Mouse (Mus musculus) adrenal gland, postnatal 4 days (tissue): Measurements from ENCODE around the gene Cdsn. TPM values are rescaled to one million over a fixed set of nuclear protein-coding genes. Genes with fewer than 3 reads are reported as not detected.
"Not testable (repeated sequence)": the region's sequence is repeated elsewhere in the genome, so short reads cannot be mapped to it uniquely, and the experiment has no call there.

Experiments
- DNase-seq, 2 experiments: peaks; one replicate each; pipeline ENCODE4 v3.0.0; 2021 to 2022; ENCODE audit warnings: low spot score in 2 of 2, mixed read lengths in 2 of 2
- long read RNA-seq, 2 experiments: library from polyadenylated mRNA; stranded (forward); transcript quantifications; one replicate each; pipeline ENCODE4 v2.0.0; 2021
- total RNA-seq, 2 experiments: library from RNA; stranded (reverse); gene quantifications; 2 replicates each; pipeline ENCODE4 v1.2.3; 2021

Cdsn gene
- under 1 TPM; 0.11 to 0.37 TPM for total RNA-seq
- long read RNA-seq, experiment 1: 0 reads
- long read RNA-seq, experiment 2: 0 reads

- no peak for DNase-seq
Measured at GRCm38 (mm10) chr17:35551881-35552414, at the start of gene Cdsn. Gene Cdsn, plus strand, starts transcription at chr17:35552128.

DNA sequence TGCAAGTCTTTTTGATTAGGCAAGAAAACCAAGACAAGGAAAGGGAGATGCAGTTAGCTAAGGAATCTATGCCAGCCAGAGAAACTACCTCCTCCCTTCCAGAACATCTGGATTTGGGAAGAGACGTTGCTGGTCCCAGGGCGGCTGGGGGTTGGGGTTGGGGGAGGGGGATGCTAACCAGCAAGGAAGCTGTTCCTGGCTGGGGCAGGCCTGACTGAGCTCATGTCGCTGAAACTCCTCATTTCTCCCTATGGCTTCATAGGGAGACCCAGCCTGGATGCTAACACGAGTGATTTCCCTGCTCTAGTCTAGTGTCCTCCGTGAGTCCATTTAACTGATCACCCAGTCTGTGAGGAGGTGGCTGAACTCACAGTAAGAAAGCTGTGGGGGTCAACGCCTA, 49.7 kb upstream of the Cdsn start:
- DNase-seq: no peak

- no peak for DNase-seq
Measured at GRCm38 (mm10) chr17:35502762-35503161, 49.2 kb upstream of the Cdsn start.

- DNase-seq: no peak
Measured at GRCm38 (mm10) chr17:35503849-35504248, 48.1 kb upstream of the Cdsn start.

- no peak for DNase-seq
Measured at GRCm38 (mm10) chr17:35504628-35505481, 47.1 kb upstream of the Cdsn start.

DNA sequence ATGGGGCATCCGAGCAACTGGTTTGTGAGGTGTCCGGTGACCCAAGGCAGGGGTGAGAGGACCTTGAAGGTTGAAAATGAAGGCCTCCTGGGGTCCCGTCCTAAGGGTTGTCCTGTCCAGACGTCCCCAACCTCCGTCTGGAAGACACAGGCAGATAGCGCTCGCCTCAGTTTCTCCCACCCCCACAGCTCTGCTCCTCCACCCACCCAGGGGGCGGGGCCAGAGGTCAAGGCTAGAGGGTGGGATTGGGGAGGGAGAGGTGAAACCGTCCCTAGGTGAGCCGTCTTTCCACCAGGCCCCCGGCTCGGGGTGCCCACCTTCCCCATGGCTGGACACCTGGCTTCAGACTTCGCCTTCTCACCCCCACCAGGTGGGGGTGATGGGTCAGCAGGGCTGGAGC, 46.2 kb upstream of the Cdsn start, which contains the start of gene Pou5f1:
Gene Pou5f1, plus strand, starts transcription at position 243 of the 400 bp plus-strand sequence.
- no peak for DNase-seq

DNA sequence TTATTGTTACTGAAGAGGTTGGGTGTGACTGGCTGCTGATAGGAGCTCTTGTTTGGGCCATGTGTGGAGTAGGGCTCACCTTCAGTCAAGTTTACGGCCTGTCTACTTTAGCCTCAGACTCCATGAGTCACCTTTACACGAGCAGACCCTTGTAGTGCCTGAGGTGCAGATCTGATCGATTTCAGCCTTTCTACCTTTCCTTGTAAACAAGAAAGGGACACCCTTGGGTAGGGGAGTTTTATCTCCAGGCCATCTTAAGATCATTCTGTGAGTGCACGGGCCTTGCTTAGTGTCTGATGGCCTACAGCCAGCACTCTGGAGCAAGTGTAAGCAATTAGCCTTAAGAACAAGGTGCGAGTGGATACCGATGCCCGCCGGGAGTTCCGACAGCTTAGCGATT, 45.0 kb upstream of the Cdsn start:
- DNase-seq: no peak

GRCm38 (mm10) chr17:35507556-35508260, 44.2 kb upstream of the Cdsn start:
- no peak for DNase-seq

- DNase-seq: not testable (repeated sequence)
Measured at GRCm38 (mm10) chr17:35508279-35508678, 43.6 kb upstream of the Cdsn start.

DNA sequence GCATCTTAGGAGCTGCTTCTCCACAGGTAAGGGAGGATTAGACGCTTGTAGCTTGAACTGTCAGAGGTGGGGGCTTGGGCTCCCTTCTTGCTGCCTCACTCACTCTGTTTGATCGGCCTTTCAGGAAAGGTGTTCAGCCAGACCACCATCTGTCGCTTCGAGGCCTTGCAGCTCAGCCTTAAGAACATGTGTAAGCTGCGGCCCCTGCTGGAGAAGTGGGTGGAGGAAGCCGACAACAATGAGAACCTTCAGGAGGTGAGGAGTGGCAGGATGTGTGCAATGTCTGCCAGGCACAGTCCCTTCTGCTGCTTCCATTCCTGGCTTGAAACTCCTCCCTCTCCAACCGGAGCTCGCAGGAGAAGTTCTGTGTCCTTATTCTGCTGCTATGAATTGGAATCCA, 42.6 kb upstream of the Cdsn start:
- DNase-seq: no peak

DNA sequence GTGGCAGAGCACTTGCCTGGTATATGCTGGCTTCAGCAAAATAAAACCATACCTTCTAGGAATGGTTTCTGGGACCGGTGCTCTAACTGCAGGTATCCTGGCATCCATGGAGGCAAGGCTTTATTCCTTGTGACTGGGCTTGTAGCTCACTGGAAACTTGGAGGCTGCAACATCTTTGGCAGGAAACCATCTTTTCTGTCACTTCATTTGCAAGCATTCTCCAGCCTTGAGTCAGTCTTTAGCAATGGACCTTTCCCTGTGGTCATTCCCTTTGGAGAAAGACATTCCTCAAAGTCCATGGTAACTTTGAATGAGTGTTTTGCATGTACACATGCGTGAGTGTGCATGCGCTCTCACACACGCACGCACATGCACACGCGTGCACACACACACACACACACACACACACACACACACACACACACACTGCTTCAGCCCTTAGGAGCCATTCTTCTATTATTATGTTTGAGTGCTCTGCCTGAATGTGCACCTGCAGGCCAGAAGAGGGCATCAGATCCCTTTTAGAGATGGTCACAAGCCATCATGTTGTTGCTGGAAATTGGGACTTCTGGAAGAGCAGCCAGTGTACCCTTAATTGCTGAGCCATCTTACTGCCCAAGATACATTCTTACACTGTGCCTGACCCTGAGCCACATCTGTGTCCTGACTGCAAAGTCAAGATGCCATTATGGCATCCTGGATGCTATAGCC, 38.9 kb upstream of the Cdsn start:
- no peak for DNase-seq

GRCm38 (mm10) chr17:35513886-35514285, 38.0 kb upstream of the Cdsn start:
- DNase-seq: peak; percentile 33 to 45

DNA sequence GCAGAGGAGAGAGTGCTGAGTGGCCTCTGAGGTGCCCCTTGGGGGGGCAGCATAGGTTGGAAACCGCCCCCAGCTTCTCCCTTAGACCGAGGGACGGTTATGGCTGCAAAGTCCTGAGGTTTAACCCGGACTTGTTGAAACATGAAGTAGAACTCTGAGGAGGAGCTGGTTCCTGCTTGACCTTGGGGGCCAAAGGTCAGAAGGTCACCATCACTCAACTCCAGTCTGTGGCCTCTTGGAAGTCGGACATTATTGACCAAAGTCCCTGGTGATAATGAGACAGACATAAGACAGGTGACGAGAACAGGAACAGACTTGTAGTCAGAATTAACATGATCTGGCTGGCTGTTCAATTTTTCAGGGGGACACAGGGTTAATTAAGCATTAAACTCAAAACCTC, 37.2 kb upstream of the Cdsn start:
- DNase-seq: no peak

DNA sequence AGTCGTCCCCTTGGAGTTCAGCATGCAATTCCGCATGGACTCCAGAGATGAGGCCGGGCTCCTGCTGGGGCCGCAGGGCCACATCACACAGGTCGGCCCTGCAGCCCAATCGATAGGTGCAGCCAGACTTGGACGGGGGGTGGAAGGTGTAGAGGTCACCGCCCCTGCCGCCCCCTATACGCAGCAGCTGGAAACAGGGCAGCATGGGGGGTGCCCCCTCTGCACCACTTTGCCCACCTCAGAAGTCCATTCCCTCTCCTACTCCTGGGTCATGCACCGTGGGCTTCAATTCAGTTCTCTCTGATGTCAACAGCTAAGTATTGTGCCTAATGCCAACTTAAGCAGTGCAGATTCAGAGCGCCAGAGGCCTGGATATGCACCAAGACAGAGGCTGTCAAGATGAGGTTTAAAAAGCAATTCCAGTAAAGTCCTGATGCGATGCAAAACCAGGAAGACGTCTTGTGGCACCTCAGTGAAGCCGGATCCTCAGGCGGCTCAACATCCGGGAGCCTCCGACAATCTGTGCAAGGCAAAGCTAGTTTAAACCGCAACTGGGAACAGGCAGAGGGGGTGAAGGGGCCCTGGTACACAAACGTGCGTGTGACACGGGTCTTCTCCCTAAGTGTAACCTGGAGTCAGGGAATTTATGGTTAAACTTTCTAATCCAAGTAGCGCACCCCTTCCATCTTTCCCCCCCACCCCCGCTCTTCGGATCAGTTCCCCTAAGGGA, 35.9 kb upstream of the Cdsn start:
- DNase-seq: no peak

DNA sequence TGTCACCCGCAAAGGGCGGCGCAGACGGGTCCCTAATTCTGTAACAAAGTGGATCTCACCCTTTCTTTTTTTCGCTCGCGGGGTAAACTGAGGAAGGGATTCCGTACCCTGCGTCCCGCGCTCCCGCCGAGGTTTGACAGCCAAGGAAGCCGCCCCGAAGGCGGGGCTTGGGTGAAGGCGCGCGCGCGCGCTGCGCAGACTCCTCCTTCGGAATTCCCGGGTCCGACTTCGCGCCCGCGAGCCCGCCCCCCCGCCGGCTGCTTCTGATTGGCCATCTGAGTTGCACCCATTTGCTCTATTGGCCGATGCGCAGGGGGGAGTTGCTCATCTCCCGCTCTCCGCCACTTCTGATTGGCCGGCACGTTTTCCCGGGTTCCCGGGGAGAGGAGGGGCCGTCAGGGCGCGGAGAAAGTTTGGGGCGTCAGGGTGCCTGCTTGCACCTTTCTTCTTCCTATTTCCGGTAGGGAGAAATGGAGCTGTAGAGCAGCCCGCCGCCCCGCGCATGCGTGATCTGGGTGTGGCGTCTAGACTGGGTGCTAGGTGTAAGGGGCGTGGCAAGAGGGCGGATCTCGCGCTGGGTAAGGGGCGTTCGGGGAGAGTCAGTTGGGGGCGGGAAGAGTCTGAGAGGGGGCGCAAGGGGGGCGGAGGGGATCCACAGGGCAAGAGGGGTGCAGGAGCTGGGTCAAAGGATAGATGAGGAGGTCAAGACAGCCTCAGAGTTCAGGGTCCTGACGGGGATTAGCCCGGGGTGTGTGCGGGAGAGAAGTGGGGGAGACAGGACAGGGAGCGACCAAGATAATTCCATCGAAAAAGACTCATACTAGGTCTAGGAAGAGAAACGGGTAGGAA, 35.1 kb upstream of the Cdsn start, which contains the start of the genes Tcf19 and Cchcr1:
Gene Tcf19, minus strand, starts transcription at position 173 of the 849 bp plus-strand sequence.
Gene Cchcr1, plus strand, starts transcription at position 449 of the 849 bp plus-strand sequence.
- DNase-seq: peak; percentile 92 to 96

DNA sequence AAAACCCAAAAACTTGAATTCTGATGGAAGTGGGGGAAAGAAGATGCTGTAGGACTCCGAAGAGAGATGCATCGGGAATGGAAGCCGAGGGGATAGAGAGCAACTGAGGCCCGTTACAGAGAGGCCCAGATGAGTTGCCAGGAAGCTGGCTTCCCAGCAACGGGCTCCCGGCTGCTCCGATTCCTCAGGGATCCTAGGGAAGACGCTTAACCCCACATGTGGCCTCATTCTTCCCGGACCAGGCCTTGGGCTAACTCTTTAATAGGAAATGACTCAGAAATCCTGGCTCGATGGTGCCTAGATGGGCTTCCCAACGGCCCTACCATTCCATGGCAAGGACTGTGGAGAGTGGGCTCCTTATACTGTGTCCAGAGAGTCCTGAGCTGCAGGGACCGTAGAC, 34.4 kb upstream of the Cdsn start:
- no peak for DNase-seq

DNA sequence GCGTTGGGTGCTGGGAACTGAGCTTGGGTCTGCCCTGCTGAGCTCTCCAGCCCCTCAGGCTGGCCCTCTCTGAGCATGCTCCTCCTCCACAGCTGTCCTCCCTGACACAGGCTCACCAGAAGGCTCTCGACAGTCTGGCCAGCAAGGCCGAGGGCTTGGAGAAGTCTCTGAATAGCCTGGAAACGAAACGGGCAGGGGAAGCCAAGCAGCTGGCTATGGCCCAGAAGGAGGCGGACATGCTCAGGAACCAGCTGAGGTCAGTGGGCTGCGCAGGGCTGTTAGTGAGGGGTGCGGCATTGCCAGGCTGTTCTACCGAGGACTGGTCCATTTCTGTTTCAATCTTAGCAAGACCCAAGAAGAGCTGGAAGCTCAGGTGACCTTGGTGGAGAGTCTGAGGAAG, 27.6 kb upstream of the Cdsn start:
- no peak for DNase-seq

DNA sequence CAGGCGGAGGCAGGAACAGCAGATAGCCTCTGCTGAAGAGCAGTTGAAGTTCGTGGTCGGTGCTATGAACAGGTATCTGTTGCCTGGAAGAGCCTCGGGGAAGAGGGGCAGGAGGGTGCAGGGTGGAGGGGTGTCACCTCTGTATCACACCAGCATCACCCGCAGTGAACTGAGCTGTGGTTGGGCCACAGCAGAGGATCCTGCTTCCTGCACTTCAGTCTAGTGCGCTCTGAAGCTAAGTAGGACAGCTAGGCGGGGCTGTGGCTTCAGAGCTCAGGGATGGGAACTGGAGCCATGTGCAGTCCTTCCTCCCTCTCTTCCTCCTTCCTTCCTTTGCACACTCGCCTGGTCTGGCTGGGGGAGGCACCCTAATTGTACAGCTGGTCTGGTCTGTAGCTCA, 25.3 kb upstream of the Cdsn start:
- DNase-seq: no peak

GRCm38 (mm10) chr17:35532360-35532759, 19.6 kb upstream of the Cdsn start:
- DNase-seq: no peak

GRCm38 (mm10) chr17:35532901-35533300, 19.0 kb upstream of the Cdsn start, which contains the start of gene Psors1c2:
Gene Psors1c2, plus strand, starts transcription at chr17:35533201.
- DNase-seq: no peak
